Mouse (Mus musculus): ENCODE data around the gene Plekha6.

- TF ChIP-seq CTCF (IDR thresholded peaks at IDR 0.05; ENCODE audit: control insufficient read depth, insufficient read depth, insufficient replicate concordance, low read depth, low read length) (no peak), POLR2A (IDR thresholded peaks at IDR 0.05; ENCODE audit: control insufficient read depth, low read depth, low read length) (no peak)
Observed at GRCm38 (mm10) chr1:133215360-133215700, 51.3 kb downstream of the Plekha6 start.

All from testis, adult 2 months (tissue).